In genomic region chr9:58086203-58086602, GRCm38 (mm10) we compare ENCODE assay signal across 18 mouse cellular contexts. TPM values are rescaled to one million over a fixed set of nuclear protein-coding genes. Genes with fewer than 3 reads are reported as not detected.
DNase-seq lines count a peak whose midpoint lies in the region; ATAC-seq and TF ChIP-seq lines count a peak whose summit lies in the region.
"Had no signal": no experiment of that assay in that cellular context is flagged by ENCODE, and none has a peak within 500 bp of the region (broad histone marks: within the 10 kb centered on the region; RNA-seq: fewer than 3 reads in every experiment).

No protein-coding gene starts in this region.

- peak overlapping the region; percentile 73 for H3K27ac ChIP-seq in midbrain, embryonic 10.5 days (replicated peaks)
- H3K27ac ChIP-seq in midbrain, postnatal 0 days (ENCODE audit: low read depth, low read length) = no peak overlapping the region
- H3K27ac ChIP-seq in hindbrain, embryonic 10.5 days = peak overlapping the region; percentile 62; the same call in 1 of the 2 replicates
- peak overlapping the region; percentile 46; the same call in 1 of the 2 replicates for H3K27ac ChIP-seq in limb, embryonic 12.5 days
- H3K27ac ChIP-seq: embryonic facial prominence, embryonic 13.5 days; heart, embryonic 13.5 days; liver, embryonic 14.5 days; stomach, postnatal 0 days had no signal

- 34% methylated on average over 9 of the region's 9 CpGs for WGBS in midbrain, embryonic 10.5 days
- WGBS in midbrain, postnatal 0 days = 20% methylated on average over 9 of the region's 9 CpGs
- WGBS in hindbrain, embryonic 10.5 days = 37% methylated on average over 9 of the region's 9 CpGs
- 22% methylated on average over 9 of the region's 9 CpGs for WGBS in limb, embryonic 12.5 days

- H3K9ac ChIP-seq in midbrain, postnatal 0 days (replicated peaks; ENCODE audit: low read length, poor library complexity, severe bottlenecking) = no peak overlapping the region
- H3K9ac ChIP-seq in limb, embryonic 12.5 days (replicated peaks) = no peak overlapping the region
- H3K9ac ChIP-seq: embryonic facial prominence, embryonic 13.5 days; heart, embryonic 13.5 days; liver, embryonic 14.5 days had no signal

- H3K36me3 ChIP-seq in midbrain, embryonic 10.5 days = no peaks in the 10 kb centered on the region
- H3K36me3 ChIP-seq in midbrain, postnatal 0 days (ENCODE audit: insufficient read depth, low read length) = no peaks in the 10 kb centered on the region
- no peaks in the 10 kb centered on the region for H3K36me3 ChIP-seq in hindbrain, embryonic 10.5 days
- no peaks in the 10 kb centered on the region for H3K36me3 ChIP-seq in limb, embryonic 12.5 days
- H3K36me3 ChIP-seq: embryonic facial prominence, embryonic 13.5 days; heart, embryonic 13.5 days had no signal

- no peak for ATAC-seq in midbrain, postnatal 0 days (ENCODE audit: low FRiP score)
- no peak for ATAC-seq in limb, embryonic 12.5 days (ENCODE audit: insufficient number of reproducible peaks, insufficient read depth, low FRiP score, low TSS enrichment, low read depth)
- ATAC-seq in frontal cortex, adult (ENCODE audit: low TSS enrichment) = no peak

- no peak overlapping the region for H3K4me2 ChIP-seq in midbrain, postnatal 0 days (ENCODE audit: low read depth, low read length, poor library complexity, severe bottlenecking)
- H3K4me2 ChIP-seq in limb, embryonic 12.5 days = peak overlapping the region; percentile 19; the same call in 1 of the 2 replicates
- H3K4me2 ChIP-seq: embryonic facial prominence, embryonic 13.5 days; heart, embryonic 13.5 days had no signal

- H3K9me3 ChIP-seq in midbrain, embryonic 10.5 days (replicated peaks) = no peaks in the 10 kb centered on the region
- H3K9me3 ChIP-seq in midbrain, postnatal 0 days (ENCODE audit: low read length) = no peaks in the 10 kb centered on the region
- no peaks in the 10 kb centered on the region for H3K9me3 ChIP-seq in hindbrain, embryonic 10.5 days
- H3K9me3 ChIP-seq in limb, embryonic 12.5 days = no peaks in the 10 kb centered on the region
- H3K9me3 ChIP-seq: embryonic facial prominence, embryonic 13.5 days; heart, embryonic 13.5 days had no signal

- peaks cover 30% of the 10 kb centered on the region for H3K27me3 ChIP-seq in midbrain, embryonic 10.5 days (ENCODE audit: low read depth, poor library complexity, severe bottlenecking)
- no peaks in the 10 kb centered on the region for H3K27me3 ChIP-seq in midbrain, postnatal 0 days (ENCODE audit: insufficient read depth, low read length)
- H3K27me3 ChIP-seq in hindbrain, embryonic 10.5 days (ENCODE audit: insufficient read depth, poor library complexity, severe bottlenecking) = peaks cover 51% of the 10 kb centered on the region
- H3K27me3 ChIP-seq in limb, embryonic 12.5 days = peaks cover 18% of the 10 kb centered on the region

- no peak for TF ChIP-seq CTCF in midbrain, postnatal 0 days (IDR thresholded peaks at IDR 0.05)

- H3K4me3 ChIP-seq in midbrain, embryonic 10.5 days = no peak overlapping the region
- H3K4me3 ChIP-seq in midbrain, postnatal 0 days (ENCODE audit: low read depth, low read length) = no peak overlapping the region
- no peak overlapping the region for H3K4me3 ChIP-seq in hindbrain, embryonic 10.5 days
- no peak overlapping the region for H3K4me3 ChIP-seq in limb, embryonic 12.5 days (replicated peaks)
- H3K4me3 ChIP-seq: embryonic facial prominence, embryonic 13.5 days; heart, embryonic 13.5 days had no signal

- peaks cover 46% of the 10 kb centered on the region for H3K4me1 ChIP-seq in midbrain, embryonic 10.5 days
- peaks cover 18% of the 10 kb centered on the region for H3K4me1 ChIP-seq in midbrain, postnatal 0 days (ENCODE audit: insufficient read depth, low read length)
- H3K4me1 ChIP-seq in hindbrain, embryonic 10.5 days (replicated peaks) = peaks cover 32% of the 10 kb centered on the region
- H3K4me1 ChIP-seq in limb, embryonic 12.5 days (replicated peaks) = peaks cover 59% of the 10 kb centered on the region

- no peak for DNase-seq in midbrain, embryonic 10.5 days (ENCODE audit: low spot score)
- no peak for DNase-seq in midbrain, postnatal 0 days (ENCODE audit: low spot score)
- DNase-seq in hindbrain, embryonic 10.5 days (ENCODE audit: low spot score) = no peak
- DNase-seq in adrenal gland, postnatal 4 days (ENCODE audit: low spot score in 2 of 2) = no peak
- DNase-seq in urinary bladder, postnatal 25 days (ENCODE audit: low spot score) = no peak
- DNase-seq: cerebellum, adult 11 months; cerebellum, postnatal 36 days; gastrocnemius, postnatal 36 days; kidney, adult 8-10 months; kidney, postnatal 36 days; lung, postnatal 14 days; thymus, postnatal 14 days had no signal

RNA-seq across cellular contexts. Expression of gene Stra6, which starts 22.6 kb away (rescaled TPM):
- 15.2 TPM in 2 replicates for polyA plus RNA-seq in midbrain, embryonic 10.5 days (2016; fragmentation: Nextera tagmentation; extraction: Ambion mirVana)
- 19.6 and 20.8 TPM in 2 replicates for total RNA-seq in midbrain, postnatal 0 days (2014; rRNA removed)
- polyA plus RNA-seq in midbrain, postnatal 0 days (2015; fragmentation: Nextera tagmentation; extraction: Ambion mirVana) = 8.8 and 9.2 TPM in 2 replicates
- polyA plus RNA-seq in hindbrain, embryonic 10.5 days (2016; fragmentation: Nextera tagmentation; extraction: Ambion mirVana) = 11.2 and 15.8 TPM in 2 replicates
- 37.5 and 49.0 TPM in 2 replicates for polyA plus RNA-seq in limb, embryonic 12.5 days (2016; fragmentation: Nextera tagmentation; extraction: Ambion mirVana)
- 1 to 10 TPM in 1 of 2 experiments, under 1 TPM in 1; 0.90 to 2.2 TPM for total RNA-seq in adrenal gland, postnatal 4 days (2021)

RNA-seq across cellular contexts. Expression of gene Ccdc33, which starts 32.4 kb away (rescaled TPM):
- polyA plus RNA-seq in midbrain, embryonic 10.5 days (2016; fragmentation: Nextera tagmentation; extraction: Ambion mirVana) = 0.51 and 0.62 TPM in 2 replicates
- 0.24 and 0.27 TPM in 2 replicates for total RNA-seq in midbrain, postnatal 0 days (2014; rRNA removed)
- 1.1 and 1.4 TPM in 2 replicates for polyA plus RNA-seq in midbrain, postnatal 0 days (2015; fragmentation: Nextera tagmentation; extraction: Ambion mirVana)
- 0.90 and 0.99 TPM in 2 replicates for polyA plus RNA-seq in hindbrain, embryonic 10.5 days (2016; fragmentation: Nextera tagmentation; extraction: Ambion mirVana)
- 0.19 and 0.42 TPM in 2 replicates for polyA plus RNA-seq in limb, embryonic 12.5 days (2016; fragmentation: Nextera tagmentation; extraction: Ambion mirVana)
- under 1 TPM in 1 of 2 experiments, not detected in 1; 0.87 TPM for total RNA-seq in adrenal gland, postnatal 4 days (2021)
- total RNA-seq: gastrocnemius, postnatal 36 days had no signal
- polyA plus RNA-seq: embryonic facial prominence, embryonic 13.5 days; liver, embryonic 14.5 days; stomach, postnatal 0 days had no signal
